In genomic region chr6:72667021-72667420, GRCm38 (mm10) we compare ENCODE assay signal across 8 mouse cellular contexts. TPM values are rescaled to one million over a fixed set of nuclear protein-coding genes. Genes with fewer than 3 reads are reported as not detected.
DNase-seq lines count a peak whose midpoint lies in the region; ATAC-seq and TF ChIP-seq lines count a peak whose summit lies in the region.

No protein-coding gene starts in this region.

- intact Hi-C loops in heart, postnatal 36 days (cut with DNase I): loop anchor here (1.0 to 2.0 kb wide), 3 partner anchors 11 to 30 kb away; no protein-coding TSS in a partner anchor

- H3K4me1 ChIP-seq in lung, postnatal 0 days (ENCODE audit: insufficient read depth, low read depth, low read length): peaks cover 8% of the 10 kb centered on the region; the same call in 1 of the 2 replicates

- no peaks in the 10 kb centered on the region for H3K27me3 ChIP-seq in lung, postnatal 0 days (replicated peaks; ENCODE audit: insufficient read depth, low read length)

- 61% methylated on average over 4 of the region's 4 CpGs for WGBS in lung, postnatal 0 days

- H3K27ac ChIP-seq in lung, postnatal 0 days (ENCODE audit: low read length): no peak overlapping the region

- peak; percentile 68 for DNase-seq in embryo, embryonic 10 days (ENCODE audit: low spot score)
- DNase-seq in embryo, embryonic 9.5 days (ENCODE audit: extremely low spot score): no peak
- DNase-seq in right cerebral cortex, adult 18-20 months: peak; percentile 39
- no peak for DNase-seq in right cerebral cortex, postnatal 36 days (ENCODE audit: low spot score in 2 of 2)
- DNase-seq in cerebellum, postnatal 36 days: peak; percentile 16 to 20
- peak; percentile 80 to 85 for DNase-seq in heart, postnatal 36 days
- peak; percentile 64 for DNase-seq in lung, postnatal 0 days (ENCODE audit: low spot score)
- peak; percentile 45 to 56 for DNase-seq in thymus, postnatal 36 days

- no peak overlapping the region for H3K4me2 ChIP-seq in lung, postnatal 0 days (replicated peaks; ENCODE audit: low read depth, low read length)

- TF ChIP-seq CTCF in lung, postnatal 0 days (IDR thresholded peaks at IDR 0.05): peak; percentile 81

- no peak for ATAC-seq in lung, postnatal 0 days

- H3K36me3 ChIP-seq in lung, postnatal 0 days (ENCODE audit: insufficient read depth, low read length): no peaks in the 10 kb centered on the region

- no peaks in the 10 kb centered on the region for H3K9me3 ChIP-seq in lung, postnatal 0 days (ENCODE audit: low read length)

- H3K9ac ChIP-seq in lung, postnatal 0 days (replicated peaks; ENCODE audit: low read depth): no peak overlapping the region

- no peak overlapping the region for H3K4me3 ChIP-seq in lung, postnatal 0 days (ENCODE audit: low read depth, low read length)

- no peak for TF ChIP-seq EP300 in lung, postnatal 0 days (IDR thresholded peaks at IDR 0.05)

RNA-seq across cellular contexts. Expression of gene Tgoln1, which starts 50.2 kb away (rescaled TPM):
- total RNA-seq in heart, postnatal 36 days (2021): 10 to 100 TPM; 56.9 to 61.9 TPM
- 120 and 155 TPM in 2 replicates for polyA plus RNA-seq in lung, postnatal 0 days (2015; fragmentation: Nextera tagmentation; extraction: Ambion mirVana)

Comparison
In these comparisons a context has a peak if more than half of its experiments do, and no peak if none do; other contexts are left out.
1. DNase-seq: peak in embryo, embryonic 10 days (single experiment), right cerebral cortex, adult 18-20 months (single experiment), cerebellum, postnatal 36 days (2 of 2), heart, postnatal 36 days (2 of 2), lung, postnatal 0 days (single experiment) and thymus, postnatal 36 days (2 of 2); none in embryo, embryonic 9.5 days (single experiment) and right cerebral cortex, postnatal 36 days (0 of 2).